Mouse (Mus musculus) kidney, postnatal 10 days (tissue): ENCODE data around the gene Yeats2.

Experiments
- DNase-seq: peaks from one replicate; pipeline ENCODE4 v3.0.0; 2021; ENCODE audit warnings: mixed read lengths

Gene Yeats2

DNA sequence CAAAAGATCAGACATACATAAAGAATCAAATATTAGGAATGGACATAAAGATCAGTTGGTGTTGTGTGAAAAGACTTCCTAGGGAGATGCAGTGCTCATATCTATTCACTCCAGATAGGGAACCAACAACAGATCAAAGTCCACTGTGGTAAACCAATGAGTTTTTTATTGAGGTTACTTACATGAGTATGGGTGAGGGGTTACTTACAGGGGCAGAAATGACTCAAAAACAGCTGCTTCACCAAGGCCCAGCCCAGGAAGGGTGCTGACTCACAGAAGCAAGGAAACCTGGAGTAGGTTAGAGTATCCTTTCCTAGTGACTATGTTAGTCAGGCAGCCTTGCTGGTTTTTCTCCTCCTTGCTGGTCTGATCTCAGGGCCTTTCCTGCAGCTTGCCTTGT, 51.2 kb downstream of the Yeats2 start:
- DNase-seq: no peak

- DNase-seq: peak; percentile 60
Observed at GRCm38 (mm10) chr16:20195546-20195945, 54.7 kb downstream of the Yeats2 start.

- no peak for DNase-seq
Observed at GRCm38 (mm10) chr16:20196962-20197361, 56.1 kb downstream of the Yeats2 start.

GRCm38 (mm10) chr16:20199501-20200201, 58.8 kb downstream of the Yeats2 start:
- DNase-seq: no peak

- DNase-seq: peak; percentile 73
Observed at GRCm38 (mm10) chr16:20213591-20214226, 72.8 kb downstream of the Yeats2 start.

- no peak for DNase-seq
Observed at GRCm38 (mm10) chr16:20222726-20223125, 81.9 kb downstream of the Yeats2 start.

- DNase-seq: no peak
Observed at GRCm38 (mm10) chr16:20226676-20227075, 85.8 kb downstream of the Yeats2 start.

- no peak for DNase-seq
Observed at GRCm38 (mm10) chr16:20227504-20227903, 86.6 kb downstream of the Yeats2 start.

- no peak for DNase-seq
Observed at GRCm38 (mm10) chr16:20228167-20228566, 87.3 kb downstream of the Yeats2 start.

DNA sequence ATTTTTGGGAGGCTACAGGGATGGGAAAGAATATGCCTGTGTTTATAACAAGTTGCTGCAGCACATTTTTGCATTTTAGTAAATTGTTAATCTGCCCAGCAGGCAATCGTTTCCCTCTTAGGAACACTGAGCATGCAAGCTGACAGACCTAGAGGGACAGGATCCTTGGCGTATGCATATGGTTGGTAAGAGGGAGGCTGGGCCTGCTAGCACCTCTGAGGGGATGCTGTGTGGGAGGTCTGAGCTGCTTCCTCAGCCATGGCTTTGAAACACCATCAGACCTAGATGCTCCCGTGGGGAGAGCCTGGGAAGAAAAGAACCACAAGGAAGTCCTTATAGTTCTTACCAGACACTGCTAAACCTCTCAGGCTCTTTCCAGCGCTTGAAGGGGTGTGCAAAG, 93.5 kb downstream of the Yeats2 start:
- no peak for DNase-seq

DNA sequence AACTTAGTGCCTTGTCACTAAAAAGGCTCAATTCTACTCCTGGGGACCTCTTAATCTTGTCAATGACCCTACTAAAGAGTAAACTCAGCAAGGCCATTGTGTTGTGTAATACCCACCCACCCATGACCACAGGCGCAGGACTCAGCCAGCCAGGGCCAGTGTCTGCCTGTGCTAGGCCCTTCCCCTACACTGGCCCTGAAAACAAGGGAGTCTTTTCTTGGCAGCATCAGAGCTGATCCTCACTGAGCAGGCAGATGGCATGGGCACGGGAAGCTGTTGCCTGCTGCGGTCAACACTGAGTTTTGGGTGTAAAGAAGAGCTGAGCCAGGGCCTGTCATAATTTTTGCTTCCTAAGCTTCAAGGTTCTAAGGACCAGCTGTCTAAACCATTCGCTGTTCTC, 96.6 kb downstream of the Yeats2 start:
- DNase-seq: peak; percentile 18

- DNase-seq: no peak
Observed at GRCm38 (mm10) chr16:20238646-20239045, 97.8 kb downstream of the Yeats2 start.

- DNase-seq: peak; percentile 61
Observed at GRCm38 (mm10) chr16:20240468-20241414, 99.9 kb downstream of the Yeats2 start, which contains the start of gene Map6d1. Gene Map6d1, minus strand, starts transcription at chr16:20241358.

GRCm38 (mm10) chr16:20247103-20247502, 106.2 kb downstream of the Yeats2 start:
- no peak for DNase-seq

DNA sequence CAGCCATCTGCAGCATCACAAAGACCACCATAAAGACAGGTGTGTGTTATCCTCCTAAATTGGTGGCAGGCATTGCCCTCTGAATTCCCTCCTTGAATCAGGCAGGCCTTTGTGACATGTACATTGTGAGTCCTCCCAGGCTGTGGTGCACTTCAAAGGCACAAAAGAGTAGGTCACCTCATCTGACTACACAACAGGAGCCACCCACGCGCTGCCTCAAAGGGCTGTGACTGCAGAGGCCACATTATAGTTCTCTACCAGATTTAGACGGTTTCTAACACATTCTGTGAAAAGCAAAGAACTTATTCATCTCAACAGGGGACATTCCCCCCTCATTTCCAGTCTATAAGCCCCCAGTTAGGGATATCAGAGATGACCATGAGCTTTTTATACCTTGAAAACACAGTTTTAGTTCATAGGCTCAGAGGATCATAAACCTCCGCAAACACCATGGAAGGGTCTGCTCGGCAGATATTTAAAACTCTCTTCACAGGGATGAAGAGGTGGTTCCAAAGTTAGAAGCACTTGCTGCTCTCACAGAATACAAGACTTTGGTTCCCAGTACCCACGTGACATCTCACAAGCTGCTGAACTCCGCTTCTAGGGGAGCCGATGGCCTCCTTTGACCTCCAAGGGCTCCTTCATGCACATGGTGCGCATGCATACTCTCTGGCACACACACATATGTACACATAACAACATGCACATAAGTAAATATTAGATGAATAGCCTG, 107.7 kb downstream of the Yeats2 start:
- no peak for DNase-seq

DNA sequence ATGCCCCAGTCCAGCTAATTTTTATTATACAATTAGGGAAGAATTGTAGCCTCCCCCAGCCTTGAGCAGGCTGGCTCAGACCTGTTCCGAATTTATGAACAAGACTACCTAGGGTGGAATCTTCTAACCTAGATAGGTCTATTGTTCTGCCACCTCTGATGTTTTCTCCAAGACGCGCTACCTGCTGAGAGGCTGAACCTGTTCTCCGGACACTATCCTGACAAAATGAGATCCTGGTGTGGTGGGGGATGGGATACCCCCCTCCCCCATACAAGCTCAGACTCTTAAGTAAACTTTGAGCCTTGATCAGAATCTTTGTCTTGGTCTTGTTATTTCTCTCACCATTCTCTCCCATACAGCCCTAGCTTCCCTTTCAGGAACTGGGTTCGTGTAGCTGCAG, 117.1 kb downstream of the Yeats2 start:
- no peak for DNase-seq

DNA sequence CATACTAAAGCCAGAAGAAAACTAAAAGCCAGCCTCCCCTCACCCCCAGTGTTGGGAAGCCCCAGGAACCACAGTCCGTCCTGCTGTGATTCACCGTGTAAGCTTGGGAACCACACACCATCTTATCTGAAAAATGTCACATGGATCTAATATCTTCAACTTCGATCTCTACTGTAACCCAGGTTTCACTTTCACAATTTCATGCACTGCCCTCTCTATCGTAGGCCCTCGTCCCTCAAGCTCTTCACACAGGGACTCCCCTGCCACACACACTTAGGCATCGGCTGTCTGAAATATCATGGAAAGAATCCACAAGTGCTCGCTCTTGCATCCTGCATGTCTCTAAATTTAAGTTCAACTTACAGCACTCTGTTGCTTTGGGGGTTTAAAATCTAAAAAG, 124.2 kb downstream of the Yeats2 start:
- no peak for DNase-seq

DNA sequence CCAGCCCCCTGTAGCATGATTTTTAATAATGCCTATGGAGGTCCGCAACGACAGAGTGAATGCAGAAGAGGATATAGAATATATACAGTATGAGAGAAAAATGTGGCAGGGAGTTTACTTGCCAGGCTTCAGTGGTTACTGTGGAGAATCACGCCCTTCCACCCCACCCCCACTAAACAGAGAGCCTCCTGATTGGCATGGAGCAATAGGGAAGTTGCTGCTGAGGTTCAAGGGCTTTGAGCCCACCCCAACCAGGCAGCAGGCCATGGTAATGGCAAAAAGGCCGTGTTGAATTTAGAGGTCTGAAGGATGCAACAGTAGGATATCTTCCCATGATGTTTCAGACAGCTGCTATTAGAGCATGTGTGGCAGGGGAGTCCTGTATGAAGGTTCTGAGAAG, 130.5 kb downstream of the Yeats2 start:
- no peak for DNase-seq

DNA sequence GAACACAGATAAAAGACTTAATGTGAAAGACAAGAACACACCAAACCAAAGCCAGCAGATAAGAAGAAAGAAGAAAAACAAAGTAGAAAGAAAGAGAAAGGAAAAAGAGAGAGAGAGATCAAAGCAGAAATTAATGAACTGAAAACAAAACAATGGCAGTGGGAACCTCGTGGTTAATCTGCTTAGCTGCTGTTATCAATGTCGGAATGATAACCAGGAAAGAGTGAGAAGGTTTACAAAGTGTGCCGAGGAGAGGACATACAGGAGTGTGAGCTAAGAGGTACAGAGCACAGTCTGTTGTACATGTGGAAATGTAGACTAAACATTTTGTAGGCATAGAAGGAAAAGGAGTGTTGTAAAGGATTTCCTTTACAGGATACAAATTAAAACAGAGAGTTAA, 132.1 kb downstream of the Yeats2 start:
- DNase-seq: no peak

- DNase-seq: no peak
Observed at GRCm38 (mm10) chr16:20279395-20279794, 138.5 kb downstream of the Yeats2 start.

GRCm38 (mm10) chr16:20280238-20280637, 139.4 kb downstream of the Yeats2 start:
- no peak for DNase-seq
